Mouse (Mus musculus) activated CD4-positive, CD25-positive, alpha-beta regulatory T cell, adult 4 months (primary cell): ENCODE results near the gene Ptpn14. TPM values are rescaled to one million over a fixed set of nuclear protein-coding genes. Genes with fewer than 3 reads are reported as not detected.
A peak's percentile ranks its signal among the peaks of the same experiment; 100 is the strongest.

ENCODE experiments used
- ATAC-seq: one replicate; pipeline ENCODE4 v1.8.0; 2017
- polyA plus RNA-seq, 2 experiments: library from polyadenylated mRNA; unstranded; fragments of 100-300 nt; shearing (Covaris generic); gene quantifications; one replicate each; pipeline ENCODE4 v1.2.1; 2017

The Ptpn14 gene
- polyA plus RNA-seq, 2 experiments from 2014 or later = 0.20 TPM; not detected in 1

DNA sequence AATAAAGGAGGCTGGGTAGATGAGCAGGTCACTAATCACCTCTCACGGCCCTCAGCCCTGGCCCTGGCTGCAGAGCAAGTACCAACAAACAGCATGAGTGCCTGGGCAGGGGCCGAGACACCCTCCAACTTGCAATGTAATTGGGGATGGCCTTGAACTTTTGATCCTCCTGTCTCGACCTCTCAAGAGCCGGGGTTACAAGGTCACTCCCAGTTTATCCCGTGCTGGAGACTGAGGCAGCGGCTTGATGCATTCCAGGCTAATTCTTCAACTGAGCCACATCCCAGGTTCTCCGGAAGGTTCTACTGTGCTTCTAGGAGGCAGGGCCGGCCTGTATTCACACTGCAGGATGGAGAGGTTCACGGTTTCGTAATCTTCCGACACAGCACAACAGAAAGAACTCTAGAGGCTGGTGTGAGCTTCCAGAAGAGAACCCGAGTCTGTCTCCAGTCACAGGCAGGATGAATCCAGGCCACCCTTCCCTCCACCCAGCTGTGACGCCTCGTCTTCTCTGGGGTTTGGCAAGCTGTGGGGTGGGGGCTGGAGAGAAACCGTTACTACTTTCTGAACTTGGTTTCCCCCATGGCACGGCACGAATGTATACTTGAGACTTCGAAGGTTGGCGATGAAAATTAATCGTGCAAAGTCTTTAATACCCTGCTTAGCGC is 185.2 kb downstream of the Ptpn14 start:
- no peak for ATAC-seq

DNA sequence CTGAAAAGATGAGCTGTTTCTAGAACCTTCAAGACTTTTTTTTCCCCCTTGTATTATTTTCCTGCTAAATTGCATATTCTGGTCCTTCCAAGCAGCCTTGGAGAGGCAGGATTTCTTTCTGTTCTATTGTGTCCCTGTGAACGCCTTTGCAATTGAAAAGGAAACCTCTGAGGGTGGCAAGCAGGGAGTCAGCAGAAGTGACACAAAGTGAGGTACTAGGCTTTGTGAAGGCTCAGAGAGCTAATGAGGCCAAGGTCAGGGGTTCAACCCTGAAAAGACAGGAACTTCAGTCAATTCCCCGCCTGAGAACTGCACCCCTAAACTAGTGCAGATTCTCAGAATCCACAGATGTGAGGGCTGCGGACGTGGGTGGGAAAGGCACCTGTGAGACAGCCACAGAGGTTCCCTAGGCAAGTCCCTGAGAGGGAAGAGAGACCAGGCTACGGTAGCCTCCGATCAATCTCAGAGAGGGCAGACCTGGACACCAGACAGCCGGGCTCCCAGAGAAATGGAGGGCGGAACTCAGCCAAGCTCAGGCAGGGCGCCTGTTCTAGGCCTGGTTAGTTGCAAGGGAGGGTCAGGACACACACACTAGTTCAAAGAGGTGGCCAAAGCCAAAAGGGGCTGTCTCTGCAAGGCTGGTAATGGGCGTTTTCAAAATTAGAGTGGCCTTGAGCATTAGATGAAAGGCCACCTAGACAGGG is 188.5 kb downstream of the Ptpn14 start:
- no peak for ATAC-seq

DNA sequence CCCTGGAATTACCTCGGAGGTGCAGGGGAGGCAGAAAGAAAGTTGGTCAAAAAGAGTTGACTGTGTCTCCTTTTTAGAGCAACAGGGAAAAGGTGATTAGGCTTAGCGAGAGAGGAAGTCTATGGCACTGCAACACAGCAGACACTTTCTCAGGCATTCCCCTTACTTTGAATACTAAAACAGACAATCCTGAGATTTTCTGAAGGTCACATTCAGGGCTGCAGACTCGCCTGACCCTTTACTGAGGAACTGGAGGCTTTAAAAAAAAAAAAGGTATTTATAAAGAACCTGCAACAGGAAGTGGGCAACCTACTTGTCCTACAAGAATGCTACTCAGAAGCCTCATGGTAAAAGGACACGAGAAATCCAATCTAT is 189.0 kb downstream of the Ptpn14 start:
- no peak for ATAC-seq

DNA sequence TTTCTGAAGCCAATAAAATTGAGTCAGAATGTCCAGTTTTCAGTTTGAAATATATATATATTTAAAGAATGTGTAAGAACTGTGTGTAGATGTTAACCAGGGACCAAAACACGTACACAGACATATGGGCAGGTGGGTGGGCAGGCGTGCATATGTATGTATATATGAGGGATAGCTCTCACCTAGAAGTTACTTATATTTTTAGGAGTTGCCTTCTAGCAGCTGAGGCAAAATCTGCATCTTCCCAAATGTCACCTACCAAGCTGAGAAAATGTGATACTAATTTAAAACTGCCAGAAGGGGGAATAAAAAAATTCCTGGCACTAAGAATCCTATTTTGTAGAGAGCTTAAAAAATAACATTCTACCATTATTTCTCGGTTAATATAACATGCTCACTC is 191.7 kb downstream of the Ptpn14 start:
- ATAC-seq = no peak

DNA sequence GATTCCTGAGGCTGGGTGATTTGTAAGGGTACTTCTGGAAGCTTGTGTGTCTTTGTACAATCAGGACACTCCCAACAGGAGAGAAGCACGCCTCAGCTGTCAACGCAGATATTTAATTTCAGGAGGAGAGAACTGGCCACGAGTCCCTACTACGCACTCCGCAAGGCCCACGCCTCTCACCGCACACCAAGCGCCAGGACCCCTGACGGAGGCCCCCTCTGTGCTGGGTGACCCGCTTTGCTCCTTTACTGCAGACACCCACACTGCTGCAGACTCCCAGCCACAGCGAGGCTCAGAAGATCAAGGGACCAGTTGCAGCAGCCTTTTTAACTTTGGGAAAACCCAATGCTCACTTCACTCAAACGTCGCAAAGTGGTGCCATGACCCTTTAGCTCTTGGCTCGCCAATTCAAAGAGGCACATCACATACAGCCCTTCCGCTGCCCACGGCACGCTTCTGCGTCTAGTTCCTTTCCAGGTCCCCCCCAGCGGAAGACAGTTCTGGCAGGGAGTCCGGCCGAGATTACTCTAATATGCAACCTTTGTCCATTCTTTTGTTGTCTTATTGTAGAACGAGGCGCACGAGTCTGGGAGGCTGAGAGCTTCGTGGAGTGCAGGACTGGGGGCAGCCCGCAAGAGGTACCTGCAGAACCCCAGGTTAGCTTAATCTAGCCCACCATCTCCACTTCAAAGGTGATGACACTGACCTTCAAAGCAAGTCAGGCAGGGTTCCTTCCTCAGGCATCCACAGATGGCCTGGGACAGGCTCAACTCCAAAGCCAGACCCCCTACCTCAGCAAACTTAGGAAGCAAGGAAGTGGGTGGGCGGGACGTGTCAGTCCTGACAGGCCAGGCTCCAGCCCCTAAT is 192.9 kb downstream of the Ptpn14 start:
- ATAC-seq = peak; percentile 8

DNA sequence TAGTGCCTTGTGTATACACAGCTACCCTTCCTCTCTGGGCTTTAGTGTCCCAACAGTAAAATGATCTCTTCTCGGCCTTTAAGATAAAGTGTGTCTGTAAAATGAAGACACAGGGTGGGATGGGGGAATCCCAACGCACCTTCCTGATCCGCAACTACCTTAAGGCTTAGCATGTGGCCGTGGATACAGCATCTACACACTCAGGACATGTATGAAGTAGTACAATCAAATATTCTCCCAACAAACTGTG is 193.4 kb downstream of the Ptpn14 start:
- no peak for ATAC-seq

DNA sequence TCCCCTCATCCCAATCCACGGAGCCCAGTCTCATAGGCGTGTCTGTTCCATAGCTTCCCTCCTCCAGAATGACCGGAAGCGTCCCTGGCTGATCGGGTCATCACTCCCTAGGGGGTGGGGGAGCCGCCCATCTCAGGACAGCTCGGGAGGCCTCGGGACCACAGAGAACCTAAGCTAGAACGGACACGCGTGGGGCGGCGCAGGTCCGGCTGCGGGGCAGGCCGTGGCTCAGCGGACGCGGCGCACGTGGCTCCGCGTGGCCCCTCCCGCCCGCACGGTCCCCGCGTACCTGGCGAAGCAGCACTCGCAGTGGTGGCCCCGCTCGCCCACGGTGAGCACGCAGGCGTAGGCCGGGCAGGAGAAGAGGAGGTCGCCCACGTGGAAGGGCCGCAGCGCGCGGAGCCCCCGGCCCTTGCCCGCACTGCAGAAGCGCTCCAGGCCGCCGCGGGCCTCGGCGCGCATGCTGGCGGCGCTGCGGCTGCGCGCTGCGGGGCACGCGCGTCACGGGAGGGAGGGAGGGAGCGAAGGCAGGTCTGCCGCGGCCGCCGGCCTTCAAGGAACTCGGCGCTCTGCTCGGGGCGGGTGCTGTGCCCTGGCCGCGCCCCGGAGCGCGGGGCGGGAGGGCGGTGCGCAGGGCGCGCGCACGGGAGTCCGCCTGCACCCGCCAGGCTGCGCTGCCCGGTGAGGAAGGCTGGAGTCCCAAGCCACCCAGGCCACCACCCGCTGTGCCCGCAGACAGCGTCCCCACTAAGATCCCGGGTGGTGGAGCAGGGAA is 193.9 kb downstream of the Ptpn14 start, which contains the start of gene Smyd2:
Gene Smyd2 (minus strand): TSS at position 546 of the 775 bp plus-strand sequence.
- ATAC-seq = peak; percentile 66

DNA sequence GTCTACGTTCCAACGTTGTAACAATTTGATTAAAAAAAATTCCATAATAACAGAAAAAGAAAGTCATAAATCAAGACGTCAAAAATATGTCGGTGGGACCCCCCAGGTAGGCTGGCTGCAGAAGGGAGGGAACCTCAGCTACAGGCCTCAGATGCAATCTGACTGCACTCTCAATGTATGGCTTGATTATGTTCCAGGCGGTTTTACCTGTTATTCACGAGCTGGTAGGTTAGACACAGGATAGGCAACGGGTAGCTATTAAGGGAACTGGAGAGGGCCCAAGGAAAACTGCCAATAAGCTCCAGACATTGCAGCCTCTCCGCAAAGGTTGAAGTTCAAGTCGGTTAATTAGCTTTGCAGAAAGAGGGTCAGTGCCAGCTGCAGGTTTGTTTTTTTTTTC is 194.7 kb downstream of the Ptpn14 start:
- no peak for ATAC-seq

DNA sequence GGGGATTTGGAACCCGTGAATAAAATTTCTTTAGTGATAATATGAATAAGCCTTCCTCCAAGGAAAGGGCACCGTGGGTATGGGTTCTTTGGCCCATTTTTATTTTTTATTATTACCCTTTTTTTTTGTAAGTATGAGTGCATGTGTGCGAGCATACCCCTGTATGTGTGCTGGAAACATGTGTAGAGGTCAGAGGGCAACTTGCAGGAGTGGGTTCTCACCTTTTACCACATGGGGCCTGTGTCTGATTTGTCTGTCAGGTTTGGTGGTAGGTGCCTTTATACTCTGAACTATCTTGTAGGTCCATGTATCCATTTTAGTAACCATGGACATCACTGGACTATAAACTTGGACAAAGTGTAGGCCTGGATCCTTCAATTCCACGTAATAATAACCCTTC is 195.1 kb downstream of the Ptpn14 start:
- no peak for ATAC-seq

DNA sequence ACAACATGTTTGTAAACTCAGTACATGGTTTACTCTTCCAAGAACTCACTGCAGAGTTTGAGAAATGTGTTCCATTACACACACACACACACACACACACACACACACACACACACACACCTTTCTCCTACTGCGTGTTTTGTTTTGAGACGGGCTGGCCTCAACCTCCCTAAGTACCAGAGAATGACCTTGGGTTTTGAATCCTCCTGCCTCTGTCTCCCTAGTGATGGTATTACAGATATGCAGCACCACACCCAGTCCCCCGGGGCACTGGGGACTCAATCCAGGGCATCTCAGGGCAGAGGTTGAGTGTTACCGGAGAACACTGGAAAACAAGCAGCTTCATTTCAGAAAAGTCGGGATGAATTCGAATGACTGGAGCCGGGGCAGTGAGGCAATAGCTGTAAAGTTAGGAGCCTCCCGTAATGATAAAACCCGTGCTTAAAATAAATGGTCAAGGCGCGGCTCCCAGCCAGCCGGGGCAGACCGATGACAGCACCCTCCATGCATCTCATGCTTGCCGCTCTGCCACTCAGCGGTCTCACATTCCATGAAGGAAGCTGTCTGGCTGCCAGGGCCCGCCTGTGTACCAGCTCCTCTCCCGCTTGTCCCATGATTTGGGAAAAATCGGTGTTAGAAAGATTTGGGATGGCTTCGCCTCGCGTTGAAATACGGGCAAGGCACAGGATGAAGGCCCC is 196.0 kb downstream of the Ptpn14 start:
- no peak for ATAC-seq

DNA sequence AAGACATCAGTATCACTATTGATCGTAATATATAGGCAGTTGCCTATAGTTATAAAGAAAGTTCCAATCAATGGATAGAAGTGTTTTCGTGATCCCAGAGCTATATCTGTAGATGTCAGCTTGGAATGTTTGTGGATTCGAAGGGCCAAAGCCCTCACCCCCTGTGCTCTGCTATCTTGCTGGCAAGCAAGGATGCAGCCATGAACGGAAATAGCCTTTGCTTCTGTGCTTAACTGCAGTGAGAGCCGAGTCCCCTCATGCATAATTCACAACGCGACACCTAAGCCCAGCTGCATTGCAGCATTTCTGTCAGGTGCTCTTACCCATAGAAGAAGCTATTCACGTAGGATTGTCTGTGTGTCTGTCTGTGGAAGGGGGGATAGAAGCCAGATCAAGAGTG is 198.2 kb downstream of the Ptpn14 start:
- ATAC-seq = no peak

Other genes with a start within 250 kb of the Ptpn14 start
- 10 to 100 TPM; 13.6 to 14.4 TPM for gene Cenpf, start 40.2 kb upstream of the Ptpn14 start, polyA plus RNA-seq
- 10 to 100 TPM in 1 of 2 experiments, 1 to 10 TPM in 1; 9.7 to 11.1 TPM for gene Smyd2, start 194.1 kb downstream of the Ptpn14 start, polyA plus RNA-seq